In genomic region chr4:119110512-119110911, GRCm38 (mm10) we compare ENCODE assay signal across 10 mouse cellular contexts. TPM values are rescaled to one million over a fixed set of nuclear protein-coding genes. Genes with fewer than 3 reads are reported as not detected.
DNase-seq lines count a peak whose midpoint lies in the region; ATAC-seq and TF ChIP-seq lines count a peak whose summit lies in the region.
"Had no signal": no experiment of that assay in that cellular context is flagged by ENCODE, and none has a peak within 500 bp of the region (broad histone marks: within the 10 kb centered on the region; RNA-seq: fewer than 3 reads in every experiment).

No protein-coding gene starts in this region.

- intact Hi-C loops in left cerebral cortex, adult 2 months (cut with DNase I) = no loop called here
- intact Hi-C loops in left cerebral cortex, postnatal 10 days (cut with DNase I) = no loop called here
- intact Hi-C loops in gastrocnemius, adult 2 months (cut with DNase I) = no loop called here
- intact Hi-C loops in left cerebral cortex, postnatal 36 days (cut with DNase I) = no loop called here

- no peaks in the 10 kb centered on the region for H3K9me3 ChIP-seq in embryonic facial prominence, embryonic 15.5 days (replicated peaks)
- no peaks in the 10 kb centered on the region for H3K9me3 ChIP-seq in limb, embryonic 11.5 days (ENCODE audit: control insufficient read depth, low read length)
- no peaks in the 10 kb centered on the region for H3K9me3 ChIP-seq in neural tube, embryonic 13.5 days

- no peaks in the 10 kb centered on the region for H3K36me3 ChIP-seq in embryonic facial prominence, embryonic 15.5 days
- H3K36me3 ChIP-seq in limb, embryonic 11.5 days (ENCODE audit: control insufficient read depth, insufficient read depth, low read length) = no peaks in the 10 kb centered on the region
- no peaks in the 10 kb centered on the region for H3K36me3 ChIP-seq in neural tube, embryonic 13.5 days

- no peaks in the 10 kb centered on the region for H3K27me3 ChIP-seq in embryonic facial prominence, embryonic 15.5 days
- H3K27me3 ChIP-seq in limb, embryonic 11.5 days (ENCODE audit: control insufficient read depth, insufficient read depth, low read length) = no peaks in the 10 kb centered on the region
- H3K27me3 ChIP-seq in neural tube, embryonic 13.5 days = no peaks in the 10 kb centered on the region

- DNase-seq in left cerebral cortex, adult 2 months (ENCODE audit: extremely low spot score in 1 of 2, low spot score in 2 of 2) = no peak
- no peak for DNase-seq in left cerebral cortex, postnatal 10 days (ENCODE audit: extremely low spot score in 1 of 2, low spot score in 2 of 2)
- DNase-seq in limb, embryonic 11.5 days (ENCODE audit: low spot score) = no peak
- DNase-seq in gastrocnemius, adult 2 months = no peak
- DNase-seq in retina, embryonic 14.5 days (ENCODE audit: low spot score) = no peak
- no peak for DNase-seq in left cerebral cortex, postnatal 36 days (ENCODE audit: low spot score in 2 of 2)
- DNase-seq: layer of hippocampus, postnatal 36 days; retina, postnatal 1 day had no signal

- peak overlapping the region; percentile 40 for H3K27ac ChIP-seq in left cerebral cortex, adult 2 months
- no peak overlapping the region for H3K27ac ChIP-seq in embryonic facial prominence, embryonic 15.5 days (replicated peaks)
- H3K27ac ChIP-seq in limb, embryonic 11.5 days (replicated peaks; ENCODE audit: low read depth, low read length) = no peak overlapping the region
- H3K27ac ChIP-seq in neural tube, embryonic 13.5 days (replicated peaks) = no peak overlapping the region
- H3K27ac ChIP-seq in gastrocnemius, adult 2 months = no peak overlapping the region

- H3K4me3 ChIP-seq in left cerebral cortex, adult 2 months = peak overlapping the region; percentile 99
- H3K4me3 ChIP-seq in embryonic facial prominence, embryonic 15.5 days (replicated peaks) = peak overlapping the region; percentile 89
- H3K4me3 ChIP-seq in limb, embryonic 11.5 days (ENCODE audit: low read depth, low read length) = peak overlapping the region; percentile 80
- peak overlapping the region; percentile 77 for H3K4me3 ChIP-seq in neural tube, embryonic 13.5 days
- H3K4me3 ChIP-seq in gastrocnemius, adult 2 months = no peak overlapping the region; the same call in 1 of the 2 replicates

- no peak for TF ChIP-seq CTCF in left cerebral cortex, adult 2 months (IDR thresholded peaks at IDR 0.05)
- TF ChIP-seq CTCF in gastrocnemius, adult 2 months (IDR thresholded peaks at IDR 0.05) = no peak

- peak overlapping the region; percentile 75 for H3K4me2 ChIP-seq in embryonic facial prominence, embryonic 15.5 days (replicated peaks)
- peak overlapping the region; percentile 61; the same call in 1 of the 2 replicates for H3K4me2 ChIP-seq in limb, embryonic 11.5 days (ENCODE audit: low read depth, severe bottlenecking)
- peak overlapping the region; percentile 79 for H3K4me2 ChIP-seq in neural tube, embryonic 13.5 days

- no peak overlapping the region for H3K9ac ChIP-seq in embryonic facial prominence, embryonic 15.5 days
- no peak overlapping the region for H3K9ac ChIP-seq in limb, embryonic 11.5 days (ENCODE audit: low read length)
- peak overlapping the region; percentile 85 for H3K9ac ChIP-seq in neural tube, embryonic 13.5 days

- peaks cover 64% of the 10 kb centered on the region for H3K4me1 ChIP-seq in embryonic facial prominence, embryonic 15.5 days
- H3K4me1 ChIP-seq in limb, embryonic 11.5 days (ENCODE audit: control insufficient read depth, insufficient read depth, low read length) = peaks cover 10% of the 10 kb centered on the region
- peaks cover 62% of the 10 kb centered on the region for H3K4me1 ChIP-seq in neural tube, embryonic 13.5 days (replicated peaks)

- WGBS in embryonic facial prominence, embryonic 15.5 days = 26% methylated on average over 5 of the region's 5 CpGs
- 44% methylated on average over 5 of the region's 5 CpGs for WGBS in limb, embryonic 11.5 days
- 15% methylated on average over 5 of the region's 5 CpGs for WGBS in neural tube, embryonic 13.5 days

- no peak for ATAC-seq in embryonic facial prominence, embryonic 15.5 days (ENCODE audit: insufficient number of reproducible peaks, low FRiP score, low TSS enrichment, low read depth)
- no peak for ATAC-seq in limb, embryonic 11.5 days (ENCODE audit: insufficient number of reproducible peaks, low FRiP score, low TSS enrichment, low read depth)
- no peak for ATAC-seq in neural tube, embryonic 13.5 days (ENCODE audit: low read depth)

RNA-seq across cellular contexts. Expression of gene Slc2a1, which starts 2.0 kb away (rescaled TPM):
- 100 to 1,000 TPM in 1 of 2 experiments, 10 to 100 TPM in 1; 92.2 to 127 TPM for total RNA-seq in left cerebral cortex, adult 2 months (2021)
- total RNA-seq in left cerebral cortex, postnatal 10 days (2021) = 10 to 100 TPM; 46.2 to 70.9 TPM
- 141 and 160 TPM in 2 replicates for polyA plus RNA-seq in embryonic facial prominence, embryonic 15.5 days (2015; fragmentation: Nextera tagmentation; extraction: Ambion mirVana)
- 99.7 and 113 TPM in 2 replicates for polyA plus RNA-seq in limb, embryonic 11.5 days (2014; fragmentation: Nextera tagmentation; extraction: Ambion mirVana)
- polyA plus RNA-seq in neural tube, embryonic 13.5 days (2015; fragmentation: Nextera tagmentation; extraction: Ambion mirVana) = 90.4 and 107 TPM in 2 replicates
- 1 to 10 TPM; 5.1 to 6.3 TPM for total RNA-seq in gastrocnemius, adult 2 months (2021)
- 100 to 1,000 TPM; 107 to 126 TPM for total RNA-seq in left cerebral cortex, postnatal 36 days (2021)

Comparison
In these comparisons a context has a peak if more than half of its experiments do, and no peak if none do; other contexts are left out.
1. RNA of gene Slc2a1, which starts 2.0 kb away (total RNA-seq): 92.2 to 127 TPM in left cerebral cortex, adult 2 months, 107 to 126 TPM in left cerebral cortex, postnatal 36 days and 46.2 to 70.9 TPM in left cerebral cortex, postnatal 10 days; 5.1 to 6.3 TPM in gastrocnemius, adult 2 months; every median in the first group is over 4 times any median in the second.
2. Peak in every context shown above with its lines, with median percentiles within 50 percentile points of each other: H3K4me2 ChIP-seq.